Mouse (Mus musculus): ENCODE measurements at regions not wholly inside any gene's neighbourhood (a gene's known extent, or its start where the extent isn't known, plus 50 kb on each side); places are given as distances from the start of the nearest gene placed in this dataset.
A peak's percentile ranks its signal among the peaks of the same experiment; 100 is the strongest.
"Not testable (repeated sequence)": the region's sequence is repeated elsewhere in the genome, so short reads cannot be mapped to it uniquely, and the experiment has no call there.

GRCm38 (mm10) chr3:22815842-22816241 lies 739.4 kb downstream of the Tbl1xr1 start:
- DNase-seq (ENCODE audit: low spot score in 2 of 2) = no peak

GRCm38 (mm10) chr3:22826485-22826884 lies 750.0 kb downstream of the Tbl1xr1 start:
- no peak for DNase-seq (ENCODE audit: low spot score in 2 of 2)

- no peak for DNase-seq (ENCODE audit: low spot score in 2 of 2)
These were observed 762.5 kb downstream of the Tbl1xr1 start for GRCm38 (mm10) chr3:22838986-22839385.

GRCm38 (mm10) chr3:22850474-22850873 lies 774.0 kb downstream of the Tbl1xr1 start:
- no peak for DNase-seq (ENCODE audit: low spot score in 2 of 2)

- DNase-seq (ENCODE audit: low spot score in 2 of 2) = no peak
These were observed 787.1 kb downstream of the Tbl1xr1 start for GRCm38 (mm10) chr3:22863595-22863994.

GRCm38 (mm10) chr3:22877883-22878282 lies 801.4 kb downstream of the Tbl1xr1 start:
- no peak for DNase-seq (ENCODE audit: low spot score in 2 of 2)

GRCm38 (mm10) chr3:22892735-22893134 lies 816.3 kb downstream of the Tbl1xr1 start:
- DNase-seq (ENCODE audit: low spot score in 2 of 2) = no peak

- no peak for DNase-seq (ENCODE audit: low spot score in 2 of 2)
These were observed 821.2 kb downstream of the Tbl1xr1 start for GRCm38 (mm10) chr3:22897651-22898050.

GRCm38 (mm10) chr3:22900966-22901365 lies 824.5 kb downstream of the Tbl1xr1 start:
- no peak for DNase-seq (ENCODE audit: low spot score in 2 of 2)

GRCm38 (mm10) chr3:22928970-22929369 lies 852.5 kb downstream of the Tbl1xr1 start:
- DNase-seq (ENCODE audit: low spot score in 2 of 2) = no peak

- peak in 1 of 2 experiments; percentile 19 for DNase-seq (ENCODE audit: low spot score in 2 of 2)
These were observed 853.5 kb downstream of the Tbl1xr1 start for GRCm38 (mm10) chr3:22929762-22930519.

- DNase-seq (ENCODE audit: low spot score in 2 of 2) = not testable (repeated sequence)
These were observed 869.2 kb downstream of the Tbl1xr1 start for GRCm38 (mm10) chr3:22945646-22946045.

GRCm38 (mm10) chr3:22947181-22947580 lies 870.7 kb downstream of the Tbl1xr1 start:
- no peak for DNase-seq (ENCODE audit: low spot score in 2 of 2)

- DNase-seq (ENCODE audit: low spot score in 2 of 2) = no peak
These were observed 871.8 kb downstream of the Tbl1xr1 start for GRCm38 (mm10) chr3:22948168-22948768.

GRCm38 (mm10) chr3:22957422-22957821 lies 881.0 kb downstream of the Tbl1xr1 start:
- DNase-seq (ENCODE audit: low spot score in 2 of 2) = peak in 1 of 2 experiments; percentile 9

- DNase-seq (ENCODE audit: low spot score in 2 of 2) = no peak
These were observed 896.2 kb downstream of the Tbl1xr1 start for GRCm38 (mm10) chr3:22972681-22973080.

- DNase-seq (ENCODE audit: low spot score in 2 of 2) = no peak
These were observed 900.3 kb downstream of the Tbl1xr1 start for GRCm38 (mm10) chr3:22976801-22977200.

GRCm38 (mm10) chr3:22979896-22980890 lies 903.7 kb downstream of the Tbl1xr1 start:
- DNase-seq (ENCODE audit: low spot score in 2 of 2) = no peak

- DNase-seq (ENCODE audit: low spot score in 2 of 2) = no peak
These were observed 906.0 kb downstream of the Tbl1xr1 start for GRCm38 (mm10) chr3:22982430-22982829.

GRCm38 (mm10) chr3:22990136-22990820 lies 913.8 kb downstream of the Tbl1xr1 start:
- DNase-seq (ENCODE audit: low spot score in 2 of 2) = no peak

- DNase-seq (ENCODE audit: low spot score in 2 of 2) = no peak
These were observed 918.8 kb downstream of the Tbl1xr1 start for GRCm38 (mm10) chr3:22995228-22995627.
